Mouse (Mus musculus): Measurements from ENCODE around the gene Lrrc4c. TPM values are rescaled to one million over a fixed set of nuclear protein-coding genes. Genes with fewer than 3 reads are reported as not detected.

The Lrrc4c gene
- 3.3 TPM for polyA plus RNA-seq (2014; fragmentation: Illumina TruSeq; extraction: RNeasy Lipid Tissue Mini Kit (QIAGEN cat#74804); ENCODE audit: low replicate concordance)

GRCm38 (mm10) chr2:96317387-96318299, at the start of gene Lrrc4c:
Gene Lrrc4c (plus strand): TSS chr2:96318169.

All from small intestine, adult 10 weeks (tissue).